Mouse (Mus musculus) midbrain, embryonic 12.5 days (tissue): ENCODE data around the gene Rbp4. TPM values are rescaled to one million over a fixed set of nuclear protein-coding genes. Genes with fewer than 3 reads are reported as not detected.
A peak's percentile ranks its signal among the peaks of the same experiment; 100 is the strongest.

ENCODE experiments used
- ATAC-seq: fragments of 200-750 bp; cut with Nextera tagmentation; 2 replicates; pipeline ENCODE4 v1.8.0; 2017; ENCODE audit warnings: low read depth, moderate TSS enrichment, moderate library complexity; ENCODE audit not compliant: low FRiP score
- H3K27ac ChIP-seq: fragments of 300-500 bp; sonication (generic); replicated peaks from 2 replicates; pipeline ENCODE4 v1.5.1; 2016; ENCODE audit warnings: mild to moderate bottlenecking
- H3K27me3 ChIP-seq: fragments of 300-500 bp; sonication (generic); 2 replicates; pipeline ENCODE4 v1.6.1; 2016; ENCODE audit warnings: mild to moderate bottlenecking
- H3K36me3 ChIP-seq: fragments of 300-500 bp; sonication (generic); 2 replicates; pipeline ENCODE4 v1.6.1; 2016
- H3K4me1 ChIP-seq: fragments of 300-500 bp; sonication (generic); 2 replicates; pipeline ENCODE4 v1.6.1; 2016
- H3K4me2 ChIP-seq: fragments of 300-500 bp; sonication (generic); replicated peaks from 2 replicates; pipeline ENCODE4 v1.6.1; 2016; ENCODE audit warnings: mild to moderate bottlenecking, moderate library complexity
- H3K4me3 ChIP-seq: fragments of 300-500 bp; sonication (generic); 2 replicates; pipeline ENCODE4 v1.5.1; 2016; ENCODE audit warnings: mild to moderate bottlenecking
- H3K9ac ChIP-seq: fragments of 300-500 bp; sonication (generic); replicated peaks from 2 replicates; pipeline ENCODE4 v1.6.1; 2016; ENCODE audit warnings: mild to moderate bottlenecking, moderate library complexity
- H3K9me3 ChIP-seq: fragments of 300-500 bp; sonication (generic); 2 replicates; pipeline ENCODE4 v1.6.1; 2016; ENCODE audit warnings: mild to moderate bottlenecking
- WGBS: fragments of 180-500 bp; shearing (Covaris S2); methylation state at CpG from one replicate; pipeline ENCODE4 v1.1.7; 2016; 5-methylcytosine and 5-hydroxymethylcytosine counted together
- polyA plus RNA-seq: library from polyadenylated mRNA; unstranded; fragments of >200 nt; fragmentation: Nextera tagmentation; extraction: Ambion mirVana; gene quantifications from 2 replicates; pipeline ENCODE4 v1.2.1, GENCODE M21; 2016

Rbp4 gene
- polyA plus RNA-seq: 1.8 and 4.6 TPM in 2 replicates

- Histone ChIP-seq H3K9me3 (no peaks in the 10 kb centered on the region), H3K4me3 (peak within 1 kb of the TSS; percentile 62), H3K36me3 (no peaks in the 10 kb centered on the region), H3K27ac (no peak within 1 kb of the TSS), H3K27me3 (peaks cover 34% of the 10 kb centered on the region), H3K9ac (peak within 1 kb of the TSS; percentile 59), H3K4me1 (peaks cover 8% of the 10 kb centered on the region), H3K4me2 (peak within 1 kb of the TSS; percentile 97)
- no peak for ATAC-seq
- WGBS: 71% methylated on average over 6 of the region's 6 CpGs
Observed at GRCm38 (mm10) chr19:38125219-38125610, at the start of gene Rbp4. Gene Rbp4 (minus strand): TSS chr19:38125281.

GRCm38 (mm10) chr19:38164633-38165032 is 39.6 kb upstream of the Rbp4 start:
- no peak overlapping the region for H3K9ac ChIP-seq
- no peak overlapping the region for H3K4me2 ChIP-seq
- no peaks in the 10 kb centered on the region for H3K36me3 ChIP-seq
- WGBS: 61% methylated on average over 2 of the region's 2 CpGs
- H3K9me3 ChIP-seq: no peaks in the 10 kb centered on the region
- H3K27ac ChIP-seq: no peak overlapping the region
- ATAC-seq: no peak
- H3K27me3 ChIP-seq: no peaks in the 10 kb centered on the region
- no peak overlapping the region for H3K4me3 ChIP-seq
- no peaks in the 10 kb centered on the region for H3K4me1 ChIP-seq

GRCm38 (mm10) chr19:38161648-38162354 is 36.7 kb upstream of the Rbp4 start:
- WGBS: 94% methylated on average over 21 of the region's 21 CpGs
- Histone ChIP-seq H3K27me3 (no peaks in the 10 kb centered on the region), H3K4me1 (no peaks in the 10 kb centered on the region), H3K36me3 (no peaks in the 10 kb centered on the region), H3K9me3 (no peaks in the 10 kb centered on the region), H3K27ac (no peak overlapping the region), H3K4me2 (no peak overlapping the region), H3K9ac (no peak overlapping the region), H3K4me3 (no peak overlapping the region)
- no peak for ATAC-seq

GRCm38 (mm10) chr19:38156243-38156642 is 31.2 kb upstream of the Rbp4 start:
- Histone ChIP-seq H3K9me3 (no peaks in the 10 kb centered on the region), H3K9ac (no peak overlapping the region), H3K27me3 (no peaks in the 10 kb centered on the region), H3K4me3 (no peak overlapping the region), H3K4me2 (no peak overlapping the region), H3K4me1 (no peaks in the 10 kb centered on the region), H3K27ac (no peak overlapping the region), H3K36me3 (no peaks in the 10 kb centered on the region)
- 96% methylated on average over 1 of the region's 1 CpGs for WGBS
- no peak for ATAC-seq

GRCm38 (mm10) chr19:38143540-38144271 is 18.6 kb upstream of the Rbp4 start:
- Histone ChIP-seq H3K9ac (no peak overlapping the region), H3K4me1 (no peaks in the 10 kb centered on the region), H3K27ac (no peak overlapping the region), H3K27me3 (no peaks in the 10 kb centered on the region), H3K36me3 (no peaks in the 10 kb centered on the region), H3K9me3 (no peaks in the 10 kb centered on the region), H3K4me2 (no peak overlapping the region), H3K4me3 (no peak overlapping the region)
- WGBS: 82% methylated on average over 4 of the region's 4 CpGs
- ATAC-seq: no peak

- no peaks in the 10 kb centered on the region for H3K4me1 ChIP-seq
- no peak for ATAC-seq
- H3K4me3 ChIP-seq: no peak overlapping the region
- H3K36me3 ChIP-seq: no peaks in the 10 kb centered on the region
- H3K9me3 ChIP-seq: no peaks in the 10 kb centered on the region
- no peak overlapping the region for H3K27ac ChIP-seq
- 91% methylated on average over 6 of the region's 6 CpGs for WGBS
- H3K4me2 ChIP-seq: no peak overlapping the region
- H3K27me3 ChIP-seq: no peaks in the 10 kb centered on the region
- H3K9ac ChIP-seq: no peak overlapping the region
Observed at GRCm38 (mm10) chr19:38134806-38135205, 9.7 kb upstream of the Rbp4 start.

GRCm38 (mm10) chr19:38133986-38134385 is 8.9 kb upstream of the Rbp4 start:
- Histone ChIP-seq H3K9ac (no peak overlapping the region), H3K27me3 (no peaks in the 10 kb centered on the region), H3K4me1 (no peaks in the 10 kb centered on the region), H3K4me3 (no peak overlapping the region), H3K36me3 (no peaks in the 10 kb centered on the region), H3K27ac (no peak overlapping the region), H3K4me2 (no peak overlapping the region), H3K9me3 (no peaks in the 10 kb centered on the region)
- 62% methylated on average over 11 of the region's 11 CpGs for WGBS
- no peak for ATAC-seq

- no peaks in the 10 kb centered on the region for H3K36me3 ChIP-seq
- no peaks in the 10 kb centered on the region for H3K27me3 ChIP-seq
- WGBS: 62% methylated on average over 6 of the region's 6 CpGs
- H3K4me3 ChIP-seq: no peak within 1 kb of the TSS
- no peak within 1 kb of the TSS for H3K27ac ChIP-seq
- ATAC-seq: no peak
- H3K9me3 ChIP-seq: no peaks in the 10 kb centered on the region
- H3K4me2 ChIP-seq: no peak within 1 kb of the TSS
- no peaks in the 10 kb centered on the region for H3K4me1 ChIP-seq
- no peak within 1 kb of the TSS for H3K9ac ChIP-seq
Observed at GRCm38 (mm10) chr19:38132481-38132880, 7.4 kb upstream of the Rbp4 start, which contains the start of gene Pde6c. Gene Pde6c (plus strand): TSS chr19:38132781.

- Histone ChIP-seq H3K36me3 (no peaks in the 10 kb centered on the region), H3K4me1 (peaks cover 8% of the 10 kb centered on the region), H3K4me3 (no peak overlapping the region), H3K9me3 (no peaks in the 10 kb centered on the region), H3K4me2 (no peak overlapping the region), H3K9ac (no peak overlapping the region), H3K27ac (no peak overlapping the region), H3K27me3 (peaks cover 34% of the 10 kb centered on the region)
- WGBS: 73% methylated on average over 8 of the region's 8 CpGs
- ATAC-seq: no peak
Observed at GRCm38 (mm10) chr19:38126656-38127055, 1.6 kb upstream of the Rbp4 start.

GRCm38 (mm10) chr19:38124401-38125218 is 471 bp downstream of the Rbp4 start:
- Histone ChIP-seq H3K27ac (no peak overlapping the region), H3K36me3 (no peaks in the 10 kb centered on the region), H3K4me2 (peak overlapping the region; percentile 97), H3K27me3 (peaks cover 34% of the 10 kb centered on the region), H3K9ac (peak overlapping the region; percentile 59), H3K4me3 (peak overlapping the region; percentile 62), H3K4me1 (peaks cover 8% of the 10 kb centered on the region), H3K9me3 (no peaks in the 10 kb centered on the region)
- WGBS: under 1% methylated on average over 53 of the region's 77 CpGs
- ATAC-seq: peak; percentile 79

- Histone ChIP-seq H3K4me2 (peak overlapping the region; percentile 97), H3K4me1 (peaks cover 8% of the 10 kb centered on the region), H3K9ac (no peak overlapping the region), H3K36me3 (no peaks in the 10 kb centered on the region), H3K27me3 (peaks cover 34% of the 10 kb centered on the region), H3K4me3 (peak overlapping the region; percentile 62), H3K9me3 (no peaks in the 10 kb centered on the region), H3K27ac (no peak overlapping the region)
- ATAC-seq: no peak
- WGBS: 27% methylated on average over 9 of the region's 9 CpGs
Observed at GRCm38 (mm10) chr19:38123921-38124320, 1.2 kb downstream of the Rbp4 start.
